Mouse (Mus musculus) kidney, adult 2 months (tissue): Measurements from ENCODE around the gene Elk3.

ENCODE experiments used
- CTCF ChIP-seq: fragments of 200-500 bp; conservative IDR thresholded peaks from 2 replicates; pipeline ENCODE4 v1.5.1; 2011; ENCODE audit warnings: low read depth, mild to moderate bottlenecking, control low read depth, low read length, moderate library complexity, mixed read lengths; ENCODE audit not compliant: insufficient read depth, insufficient read length
- POLR2A ChIP-seq: fragments of 200-500 bp; IDR thresholded peaks from one replicate; pipeline ENCODE4 v1.6.1; 2011; ENCODE audit warnings: low read depth, low read length, control low read depth

- no peak for TF ChIP-seq CTCF
- no peak for TF ChIP-seq POLR2A
These were observed 60.3 kb downstream of the Elk3 start for GRCm38 (mm10) chr10:93250436-93251317.
